Mouse (Mus musculus) frontal cortex, postnatal 25 days (tissue): ENCODE data around the gene Myh3.
A peak's percentile ranks its signal among the peaks of the same experiment; 100 is the strongest.

ENCODE experiments used
- DNase-seq, 2 experiments: peaks; one replicate each; pipeline ENCODE4 v3.0.0; 2022; ENCODE audit warnings: low spot score in 2 of 2

Myh3 gene

DNA sequence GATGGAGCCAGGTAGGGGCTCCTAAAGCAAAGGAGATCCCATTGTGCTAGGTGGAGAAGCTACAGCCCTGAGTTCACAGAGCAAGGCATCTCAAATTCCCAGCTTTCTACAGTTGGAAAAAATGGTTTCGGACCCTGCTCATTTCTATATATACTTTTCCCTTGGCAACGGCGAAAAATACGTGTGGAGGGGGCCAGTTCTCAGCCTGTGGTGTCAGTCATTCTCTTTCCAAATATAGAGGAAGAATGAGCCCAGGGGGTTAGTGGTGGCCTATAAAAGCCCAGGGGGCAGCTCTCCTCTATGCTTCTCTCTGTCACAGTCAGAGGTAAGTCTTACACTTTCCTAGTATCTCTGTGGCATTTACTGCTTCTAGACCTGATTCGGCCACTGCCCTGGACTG lies at the start of gene Myh3:
TSS of gene Myh3 (plus strand) at position 301 of the 400 bp plus-strand sequence.
- DNase-seq = no peak

DNA sequence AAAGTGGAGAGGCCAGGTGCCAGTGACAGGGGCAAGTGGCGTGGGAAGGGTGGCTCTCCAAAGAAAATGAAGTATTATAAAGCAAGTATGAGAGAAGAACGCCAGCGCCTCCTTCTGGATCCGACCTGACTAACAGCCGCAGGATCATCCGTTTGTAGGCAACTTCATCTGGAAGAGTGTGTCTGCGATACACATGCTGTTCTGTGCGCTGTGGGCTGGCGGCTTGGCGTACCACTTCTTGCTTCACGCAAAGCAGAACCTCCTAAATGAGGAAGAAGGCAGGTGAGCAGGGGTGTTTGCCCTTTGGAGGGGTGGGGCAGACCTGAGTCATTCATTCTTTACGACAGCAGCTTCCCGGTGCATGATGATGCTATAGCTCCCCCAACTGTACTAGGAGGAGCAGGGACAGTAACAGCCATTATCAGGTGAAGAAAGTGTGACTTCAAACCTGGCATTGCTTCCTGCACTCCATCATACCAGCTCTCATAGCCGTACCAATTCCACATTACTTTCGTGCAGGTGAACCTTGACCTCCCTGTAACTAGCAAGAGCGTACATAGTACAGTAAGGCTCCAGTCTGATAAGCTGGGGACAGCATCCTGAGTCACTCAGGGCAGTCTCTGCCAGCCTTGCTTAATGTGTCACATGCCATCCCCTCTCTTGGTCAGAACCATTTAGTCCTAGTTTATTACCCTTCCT lies 47.0 kb upstream of the Myh3 start:
- no peak for DNase-seq

DNA sequence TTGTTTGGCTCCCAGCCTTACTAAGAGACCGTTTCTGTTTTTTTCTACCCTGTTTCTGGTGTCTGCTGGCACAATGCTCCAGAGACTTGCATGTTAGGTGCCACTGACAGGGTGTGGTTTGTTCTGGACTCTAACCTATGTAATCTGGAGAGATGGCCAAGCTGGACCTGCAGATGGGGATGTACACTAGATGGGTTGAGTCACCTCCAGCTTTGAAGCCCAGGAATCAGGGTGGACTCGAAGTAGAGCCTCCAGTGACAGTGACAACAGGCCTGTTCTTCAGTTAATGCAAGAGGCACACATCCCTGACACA lies 46.5 kb upstream of the Myh3 start:
- DNase-seq = no peak

DNA sequence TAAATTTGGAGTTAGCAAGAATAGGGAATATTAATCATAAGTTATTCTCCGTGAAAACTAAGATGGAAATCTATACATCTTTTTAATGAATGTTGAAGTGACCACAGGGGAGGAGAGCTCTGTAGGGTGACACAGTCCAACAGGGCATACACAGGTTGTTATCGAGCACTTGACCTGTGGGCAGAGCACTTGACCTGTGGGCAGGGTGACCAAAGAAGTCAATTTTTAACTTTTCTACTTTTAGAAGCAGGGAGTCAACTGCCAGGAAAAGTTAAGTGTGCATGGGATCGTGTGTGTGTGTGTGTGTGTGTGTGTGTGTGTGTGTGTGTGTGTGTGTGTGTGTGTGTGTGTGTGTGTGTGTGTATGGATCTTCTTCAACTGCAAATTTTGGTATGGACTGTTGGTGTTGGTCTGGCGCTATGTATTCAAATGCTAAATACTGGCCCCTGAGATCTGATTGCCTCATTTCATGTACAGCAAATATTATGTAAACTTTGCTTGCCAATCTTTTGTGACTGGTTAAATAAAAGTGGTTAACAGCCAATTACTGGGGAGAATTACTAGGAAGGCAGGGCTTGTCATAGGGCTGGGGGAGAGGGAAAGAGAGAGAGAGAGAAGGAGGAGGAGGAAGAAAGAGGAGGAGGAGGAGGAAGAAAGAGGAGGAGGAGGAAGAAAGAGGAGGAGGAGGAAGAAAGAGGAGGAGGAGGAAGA lies 43.2 kb upstream of the Myh3 start:
- DNase-seq = no peak

DNA sequence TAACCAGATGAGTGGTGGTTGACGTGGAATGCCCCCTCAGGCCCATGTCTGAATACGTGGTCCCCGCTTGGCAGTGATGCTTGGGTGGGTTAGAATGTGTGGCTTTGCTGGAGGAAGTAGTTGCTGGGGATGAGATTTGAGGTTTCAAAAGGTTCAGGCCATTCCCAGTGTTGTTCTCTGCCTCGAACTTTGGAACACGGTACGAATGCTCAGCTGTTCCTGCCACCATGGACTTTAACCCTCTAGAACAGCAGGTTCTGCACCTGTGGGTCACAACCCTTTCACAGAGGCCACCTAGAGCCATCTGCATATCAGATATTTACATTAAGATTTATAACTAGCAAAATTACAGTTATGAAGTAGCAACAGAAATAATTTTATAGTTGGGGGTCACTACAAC lies 41.9 kb upstream of the Myh3 start:
- DNase-seq = no peak

DNA sequence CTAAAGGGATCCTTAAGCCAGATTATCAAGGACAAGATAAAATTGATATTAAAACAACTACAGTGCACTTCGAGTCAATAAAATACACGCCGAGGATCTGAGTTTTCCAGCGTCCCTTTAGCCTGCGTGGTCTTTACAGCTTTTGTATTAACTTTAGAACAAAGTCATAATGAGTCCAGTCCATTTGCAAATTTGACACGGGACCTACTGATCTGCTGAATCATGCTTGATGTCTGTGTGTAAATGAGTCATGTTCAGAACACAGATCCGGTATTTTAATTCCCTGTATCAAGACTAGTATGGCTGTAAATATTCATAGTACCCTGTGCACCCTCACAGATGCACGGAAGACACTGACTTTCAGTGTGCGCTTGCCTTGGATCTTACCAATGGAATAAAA lies 41.2 kb upstream of the Myh3 start:
- DNase-seq = no peak

DNA sequence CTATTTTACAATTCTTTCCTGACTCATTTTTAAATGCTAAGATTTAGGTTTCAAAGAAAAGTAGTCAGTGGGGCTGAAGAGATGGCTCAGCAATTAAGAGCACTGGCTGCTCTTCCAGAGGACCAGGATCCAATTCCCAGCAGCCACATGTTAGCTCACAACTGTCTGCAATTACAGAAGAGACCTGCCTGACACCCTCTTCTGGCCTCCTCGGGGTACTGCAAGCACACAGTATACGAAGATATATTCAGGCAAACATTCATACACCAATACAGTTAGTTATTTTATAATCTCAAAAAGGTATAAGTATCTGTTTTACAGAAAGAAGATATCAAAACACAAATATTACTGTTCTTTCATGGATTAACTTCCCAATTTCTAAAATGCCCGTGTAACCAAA lies 38.3 kb upstream of the Myh3 start:
- DNase-seq = no peak

DNA sequence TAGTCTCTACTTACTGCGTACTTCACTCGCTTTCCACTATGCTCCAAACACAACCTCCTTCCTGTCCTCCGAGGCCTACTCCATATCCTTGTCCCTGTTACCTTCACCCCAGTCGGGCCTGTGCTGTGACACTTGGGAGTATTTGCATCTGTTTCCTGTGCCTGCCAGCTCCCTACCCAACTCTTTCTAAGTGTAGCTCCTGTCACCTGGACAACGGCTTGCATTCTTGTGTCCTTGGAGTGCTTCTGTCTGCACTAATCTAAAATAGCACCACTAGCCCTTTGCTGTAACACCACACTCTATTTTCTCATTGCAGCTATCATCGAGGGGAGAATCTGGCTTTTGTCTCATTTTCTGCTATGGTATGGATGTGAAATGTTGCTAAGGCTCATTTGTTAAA lies 37.6 kb upstream of the Myh3 start:
- no peak for DNase-seq

DNA sequence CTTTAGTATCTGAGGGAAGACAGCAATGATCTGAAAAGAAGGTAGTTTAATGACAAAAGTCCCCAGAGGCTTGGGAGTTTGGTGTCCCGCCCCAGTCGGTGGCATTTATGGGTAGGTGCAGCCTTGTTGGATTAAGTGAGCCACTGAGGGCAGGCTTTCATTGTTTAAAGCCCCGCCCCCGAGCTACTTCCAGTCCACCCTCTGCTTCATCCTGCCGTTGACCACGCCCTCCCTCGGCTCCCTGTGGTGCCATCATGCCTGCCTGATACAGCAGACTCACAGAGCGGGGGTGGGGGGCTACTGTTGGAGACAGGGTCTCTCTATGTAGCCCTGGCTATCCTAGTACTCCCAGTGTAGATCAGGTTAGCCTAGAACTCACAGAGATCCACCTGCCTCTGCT lies 35.1 kb upstream of the Myh3 start:
- no peak for DNase-seq

DNA sequence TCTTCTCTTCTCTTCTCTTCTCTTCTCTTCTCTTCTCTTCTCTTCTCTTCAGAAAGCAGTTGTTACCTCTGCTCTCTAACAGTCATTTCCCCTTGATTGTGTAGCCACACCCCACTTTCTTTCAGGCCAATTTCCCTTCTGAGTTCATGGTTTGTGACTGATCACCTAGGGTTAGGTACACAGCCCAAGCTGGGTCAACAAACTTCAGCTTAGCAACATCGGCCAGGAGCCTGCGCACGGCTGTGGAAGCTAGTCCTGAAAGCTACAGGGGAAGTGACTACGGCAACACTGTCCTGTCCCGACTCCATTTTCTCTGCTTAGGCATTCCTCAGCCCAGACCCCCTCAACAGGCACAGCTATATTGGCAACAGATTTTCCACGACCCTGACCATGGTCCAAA lies 33.1 kb upstream of the Myh3 start:
- no peak for DNase-seq

DNA sequence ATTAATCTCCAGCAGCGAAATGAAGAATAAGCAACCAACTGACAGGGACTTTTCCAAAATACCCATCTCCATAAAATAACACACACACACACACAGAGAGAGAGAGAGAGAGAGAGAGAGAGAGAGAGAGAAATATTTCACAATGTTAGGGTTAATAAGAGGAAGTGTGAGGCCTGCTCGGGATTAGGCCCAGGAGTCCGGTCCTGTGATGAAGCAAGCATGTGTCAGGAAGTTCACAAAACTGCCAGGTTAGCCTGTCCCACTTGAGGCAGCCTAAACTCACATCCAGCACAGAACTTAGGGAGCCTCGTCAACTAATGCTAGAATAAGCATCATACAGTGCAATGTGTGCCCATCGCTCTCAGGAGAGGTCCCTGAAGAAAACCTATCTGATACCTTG lies 30.9 kb upstream of the Myh3 start:
- DNase-seq = no peak

DNA sequence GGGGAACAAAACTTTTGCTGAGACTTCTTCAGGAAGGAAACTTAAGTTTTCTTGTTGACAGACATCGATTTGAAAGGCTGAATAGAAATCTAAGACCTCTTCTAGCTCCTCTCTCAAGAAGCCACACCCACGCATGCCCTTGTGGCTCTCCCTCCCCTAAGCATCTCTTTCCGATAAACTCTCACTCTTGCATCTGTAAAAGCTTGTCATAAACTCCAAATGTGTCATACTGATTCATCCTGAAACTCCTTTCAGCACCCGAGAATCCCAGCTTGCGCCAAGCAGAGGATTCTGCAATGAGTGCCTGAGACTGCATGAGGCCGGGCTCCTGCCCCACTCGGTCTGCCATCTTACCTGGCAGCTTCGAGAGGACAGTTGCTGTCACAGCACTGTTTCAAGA lies 29.6 kb upstream of the Myh3 start:
- DNase-seq = no peak

DNA sequence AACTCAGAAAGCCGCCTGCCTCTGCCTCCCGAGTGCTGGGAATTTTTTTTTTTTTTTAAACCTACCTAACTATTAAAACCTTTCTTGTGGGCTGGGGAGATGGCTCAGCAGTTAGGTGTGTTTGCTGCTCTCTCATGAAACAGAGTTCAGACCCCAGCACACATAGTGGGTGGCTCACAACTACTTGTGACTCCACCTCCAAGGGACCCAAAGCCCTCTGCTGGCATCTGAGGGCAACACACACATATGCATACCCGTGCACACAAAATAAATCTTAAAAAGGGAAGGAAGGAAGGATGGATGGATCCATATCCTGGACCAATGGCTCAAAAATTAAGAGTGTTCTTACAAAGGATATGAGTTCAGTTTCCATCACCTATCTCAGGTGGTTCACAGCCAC lies 28.8 kb upstream of the Myh3 start:
- no peak for DNase-seq

DNA sequence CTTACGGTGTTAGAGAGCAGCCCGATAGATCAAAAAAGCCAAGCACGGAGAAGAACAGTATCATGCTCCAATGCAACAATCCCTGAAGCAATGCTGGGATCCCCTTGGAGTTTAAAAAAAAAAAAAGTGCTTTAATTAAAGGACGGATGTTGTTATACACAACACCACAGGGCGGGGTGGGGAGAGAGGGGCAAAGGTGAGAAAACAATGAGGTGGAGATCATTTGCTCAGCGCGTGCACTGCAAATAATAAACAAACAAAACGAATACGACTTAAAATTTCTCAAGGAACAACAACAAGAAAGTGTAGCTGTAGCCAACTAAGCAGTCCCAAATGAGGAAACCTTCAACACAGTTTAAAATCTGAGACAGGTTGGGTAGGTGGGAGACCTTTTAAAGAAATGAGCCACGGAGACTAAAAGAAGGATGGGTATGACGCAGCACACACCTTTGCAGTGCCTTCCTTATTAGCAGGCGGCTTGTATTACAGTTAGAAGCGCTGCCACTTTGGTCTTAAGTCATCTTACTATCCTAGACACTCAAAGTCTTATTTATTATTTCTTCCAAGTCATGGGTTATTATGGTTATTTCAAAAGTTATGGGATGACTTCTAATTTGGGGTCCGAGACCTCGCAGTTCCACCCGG lies 26.3 kb upstream of the Myh3 start:
- DNase-seq = no peak

DNA sequence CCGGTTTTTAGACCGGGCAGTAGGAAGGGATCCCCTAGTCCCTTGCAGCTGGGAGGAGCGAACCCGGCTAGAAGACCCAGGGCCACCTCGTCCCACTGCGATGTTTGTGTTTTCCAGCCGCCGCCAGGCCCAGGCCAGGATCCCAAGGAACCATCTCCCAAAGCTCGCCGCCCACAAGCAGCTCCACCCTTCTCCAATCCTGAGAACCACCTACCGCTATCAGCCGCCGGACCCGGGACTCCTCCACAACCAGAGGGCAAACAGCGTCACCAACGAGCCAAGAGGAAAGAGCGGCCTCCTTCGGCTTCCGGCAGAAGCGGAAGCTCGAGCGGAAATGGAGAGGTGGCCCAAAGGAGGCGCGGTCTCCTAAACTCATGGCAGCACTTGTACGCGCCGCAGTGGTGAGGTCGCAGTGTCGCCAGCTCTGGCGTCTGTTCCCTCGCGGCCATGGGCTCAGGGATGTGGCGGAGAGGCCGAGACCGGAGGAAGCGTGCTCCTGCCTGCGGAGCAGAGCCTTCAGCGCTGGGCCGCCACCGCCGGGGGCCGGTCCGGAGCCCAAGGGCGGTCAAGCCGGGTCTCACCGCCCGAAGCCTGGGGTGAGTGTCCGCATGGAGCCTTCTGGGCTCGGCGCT lies 25.7 kb upstream of the Myh3 start, which contains the start of the genes Adprm and Sco1:
TSS of gene Adprm (minus strand) at position 274 of the 632 bp plus-strand sequence.
TSS of gene Sco1 (plus strand) at position 350 of the 632 bp plus-strand sequence.
- peak; percentile 70 to 82 for DNase-seq

DNA sequence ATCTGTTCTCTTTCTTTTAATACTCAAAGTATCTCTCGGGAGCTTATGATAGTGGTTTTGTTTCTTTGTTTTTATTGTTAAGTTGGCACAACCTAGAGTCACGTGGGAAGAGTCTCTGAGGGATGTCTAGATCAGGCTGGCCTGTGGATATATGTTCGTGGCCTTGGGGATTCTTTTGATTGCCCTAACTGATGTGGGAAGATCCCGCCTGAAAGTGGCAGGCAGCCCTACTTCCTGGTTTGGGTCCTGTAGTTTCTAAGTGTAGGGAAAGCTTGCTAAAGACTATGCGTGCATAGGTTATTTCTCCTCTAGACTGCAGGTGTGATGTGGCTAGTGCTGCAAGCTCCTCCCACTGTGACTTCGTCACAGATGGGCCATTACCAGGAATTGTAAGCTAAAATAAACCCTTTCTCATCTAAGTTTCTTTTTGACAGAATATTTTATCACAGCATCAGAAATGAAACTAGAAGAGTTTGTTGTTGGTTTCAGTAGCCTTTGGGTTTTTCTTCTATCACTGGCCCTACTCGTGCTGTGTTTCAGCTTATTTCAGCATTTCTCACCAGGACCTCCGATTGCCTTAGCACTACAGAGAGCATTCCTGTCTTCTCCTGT lies 23.2 kb upstream of the Myh3 start:
- DNase-seq = no peak

DNA sequence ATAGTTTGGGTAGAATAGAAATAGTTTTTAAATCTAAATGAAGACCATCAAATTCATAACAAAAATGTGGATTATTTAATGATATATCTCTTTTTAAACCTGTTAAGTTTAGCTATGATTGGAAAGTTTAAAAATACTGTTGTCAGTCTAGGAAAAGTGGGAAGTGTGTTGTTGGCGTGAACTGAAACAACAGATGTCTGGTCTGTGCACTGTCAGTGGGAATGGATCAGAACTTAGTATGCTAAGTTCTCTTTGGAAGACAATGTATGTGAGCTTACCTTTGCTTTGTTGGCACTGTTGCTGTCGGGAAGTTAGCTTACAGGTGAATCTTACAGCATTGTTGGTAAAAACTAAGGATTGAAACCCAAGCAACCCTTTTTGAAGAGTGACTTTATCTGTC lies 16.8 kb upstream of the Myh3 start:
- DNase-seq = no peak

DNA sequence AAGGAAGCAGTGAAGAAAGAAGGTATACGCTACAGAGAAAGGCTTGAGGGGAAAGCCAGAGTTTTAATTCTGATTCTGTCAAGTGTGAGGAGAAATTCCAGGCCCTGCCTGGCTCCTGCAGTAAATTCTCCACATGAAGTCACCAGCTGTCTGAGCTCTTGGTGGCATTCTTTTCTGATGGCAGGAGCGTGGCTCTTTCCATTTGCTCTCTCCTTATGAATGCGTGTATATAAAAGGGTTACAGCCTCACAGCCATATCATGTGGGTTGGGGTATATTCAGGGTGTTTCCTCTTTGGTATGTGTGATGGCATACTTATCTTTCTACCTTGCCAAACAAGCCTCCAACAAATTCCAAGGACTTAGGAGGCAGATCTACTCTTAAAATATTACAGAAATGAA lies 15.4 kb upstream of the Myh3 start:
- no peak for DNase-seq

DNA sequence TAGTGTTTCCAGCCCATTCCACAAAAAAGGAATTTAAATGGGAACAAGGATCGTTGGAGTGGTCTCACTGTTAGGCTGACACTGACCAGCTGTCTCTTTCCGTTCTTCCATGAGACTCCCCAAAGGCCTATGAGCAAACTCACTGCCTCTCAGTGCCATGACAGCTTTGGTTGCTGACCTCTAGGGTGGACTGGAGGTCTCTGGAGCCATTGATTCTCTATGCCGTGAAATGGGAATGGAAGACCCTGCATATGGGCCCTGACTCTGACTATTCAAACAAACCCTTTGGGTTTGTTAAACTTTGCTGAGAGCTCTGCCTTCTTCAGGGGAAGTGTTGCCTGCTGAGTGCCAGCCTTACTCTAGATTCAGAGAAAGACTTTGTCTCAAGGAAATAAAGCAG lies 10.4 kb upstream of the Myh3 start:
- no peak for DNase-seq

DNA sequence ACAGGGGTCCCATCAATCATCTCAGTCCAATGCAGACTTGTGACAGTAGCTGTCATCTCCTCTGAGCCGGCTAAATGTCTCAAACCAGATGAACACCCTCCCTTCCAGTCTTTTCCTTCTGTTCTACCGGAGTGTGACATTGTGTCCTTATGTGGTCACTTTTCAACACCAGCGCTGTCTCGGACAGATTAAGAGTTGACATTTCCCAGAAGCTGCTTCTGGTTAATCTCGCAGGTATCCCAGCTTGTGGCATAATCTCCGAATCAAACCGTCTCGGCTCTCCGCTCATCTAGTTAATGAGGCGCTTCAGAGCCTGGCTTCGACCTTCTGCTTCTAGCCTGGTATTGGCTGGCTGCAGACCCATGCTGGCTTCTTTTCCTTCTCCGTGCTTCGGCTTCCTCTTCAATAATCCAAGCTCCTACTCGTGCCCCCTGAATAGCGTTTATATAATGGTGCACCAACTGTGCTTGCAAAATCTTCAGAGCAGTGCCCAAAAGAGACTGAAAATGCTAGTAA lies 5.4 kb upstream of the Myh3 start:
- DNase-seq = no peak

DNA sequence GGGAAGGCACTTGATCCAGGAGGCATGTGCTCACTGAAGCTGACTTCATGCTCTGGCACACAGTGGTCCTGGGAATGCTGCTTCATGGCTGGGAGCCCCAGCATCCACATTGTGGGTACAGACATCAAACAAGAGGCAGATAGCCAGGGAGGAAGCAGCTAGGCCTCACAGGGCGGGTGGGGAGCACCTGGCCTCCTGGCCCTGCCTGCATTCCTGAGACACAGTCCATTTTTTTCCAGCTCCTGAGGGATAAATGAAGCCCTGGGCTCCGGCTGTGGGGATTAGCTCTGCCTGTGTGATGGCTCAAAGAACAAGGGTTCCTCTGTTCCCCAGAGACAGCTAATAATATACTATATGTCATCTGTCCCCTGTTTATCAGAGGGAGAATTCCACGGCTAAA lies 3.1 kb upstream of the Myh3 start:
- no peak for DNase-seq

DNA sequence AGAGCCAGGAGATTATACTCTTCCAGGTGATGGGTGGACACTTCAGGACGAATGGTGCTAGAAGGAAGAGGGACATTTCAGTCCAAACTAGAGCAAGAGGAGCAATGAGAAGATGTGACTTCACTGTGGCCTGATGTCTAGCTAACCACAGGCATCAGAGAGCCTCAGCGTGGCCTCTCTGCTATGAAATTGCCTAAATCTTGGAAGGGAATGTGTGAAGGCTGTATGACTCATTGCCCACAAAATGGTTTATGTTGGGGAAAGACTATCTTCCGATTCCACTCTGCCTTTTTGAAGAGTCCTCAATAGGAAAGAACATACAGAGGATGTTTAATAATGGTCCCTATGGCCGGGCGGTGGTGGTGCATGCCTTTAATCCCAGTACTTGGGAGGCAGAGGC lies 1.3 kb upstream of the Myh3 start:
- no peak for DNase-seq
